Mouse (Mus musculus) cerebellum, adult 2 months (tissue): ENCODE data around the gene Ap5s1. TPM values are rescaled to one million over a fixed set of nuclear protein-coding genes. Genes with fewer than 3 reads are reported as not detected.

Experiments used
- DNase-seq, 2 experiments: peaks; one replicate each; pipeline ENCODE4 v3.0.0; 2021
- H3K27ac ChIP-seq: fragments of 200-500 bp; 2 replicates; pipeline ENCODE4 v1.5.1; 2012; ENCODE audit warnings: low read length, control low read depth, inconsistent platforms; ENCODE audit not compliant: insufficient read depth
- H3K27me3 ChIP-seq: fragments of 200-500 bp; 2 replicates; pipeline ENCODE4 v1.6.1; 2012; ENCODE audit warnings: inconsistent platforms, mild to moderate bottlenecking, low read length, moderate library complexity; ENCODE audit not compliant: control insufficient read depth, insufficient read depth
- H3K4me1 ChIP-seq: fragments of 200-500 bp; 2 replicates; pipeline ENCODE4 v1.6.1; 2011; ENCODE audit warnings: low read length; ENCODE audit not compliant: control insufficient read depth, insufficient read depth
- H3K4me3 ChIP-seq: fragments of 200-500 bp; replicated peaks from 2 replicates; pipeline ENCODE3; 2011; ENCODE audit warnings: mild to moderate bottlenecking, low read depth, low read length, control low read depth; ENCODE audit not compliant: insufficient read depth
- CTCF ChIP-seq: fragments of 200-500 bp; IDR thresholded peaks from 2 replicates; pipeline ENCODE4 v1.5.1; 2011; ENCODE audit warnings: low read depth, mild to moderate bottlenecking, control low read depth, low read length, moderate library complexity, borderline replicate concordance; ENCODE audit not compliant: insufficient read depth
- POLR2A ChIP-seq: fragments of 200-500 bp; IDR thresholded peaks from 2 replicates; pipeline ENCODE4 v1.6.1; 2011; ENCODE audit warnings: low read length, control low read depth, borderline replicate concordance; ENCODE audit not compliant: insufficient read depth
- WGBS: fragments of 180-500 bp; shearing (Covaris S2); methylation state at CpG from one replicate; pipeline ENCODE4 v1.1.7; 2018; 5-methylcytosine and 5-hydroxymethylcytosine counted together
- polyA plus RNA-seq: library from polyadenylated mRNA; depleted of rRNA; stranded (reverse); fragments of >200 nt; gene quantifications from 2 replicates; pipeline ENCODE4 v1.2.3, GENCODE M21; 2012

Ap5s1 gene
- polyA plus RNA-seq, 1 experiment, result 43.7 TPM

- H3K4me3 ChIP-seq, result no peak overlapping the region
- H3K4me1 ChIP-seq, result peaks cover 7% of the 10 kb centered on the region; the same call in 1 of the 2 replicates
- no peaks in the 10 kb centered on the region for H3K27me3 ChIP-seq
- DNase-seq, result peak; percentile 32 to 40
- H3K27ac ChIP-seq, result no peak overlapping the region
- 27% methylated on average over 7 of the region's 7 CpGs for WGBS
- TF ChIP-seq CTCF, result no peak
- TF ChIP-seq POLR2A, result no peak
Measured at GRCm38 (mm10) chr2:131204410-131204981, 2.4 kb upstream of the Ap5s1 start.

GRCm38 (mm10) chr2:131205521-131206182 is 1.2 kb upstream of the Ap5s1 start:
- DNase-seq, result no peak
- 94% methylated on average over 8 of the region's 8 CpGs for WGBS
- no peak for TF ChIP-seq POLR2A
- no peak for TF ChIP-seq CTCF

GRCm38 (mm10) chr2:131208356-131208755 is 1.5 kb downstream of the Ap5s1 start:
- no peak for DNase-seq
- Histone ChIP-seq H3K27ac (no peak overlapping the region), H3K27me3 (no peaks in the 10 kb centered on the region), H3K4me1 (peaks cover 4% of the 10 kb centered on the region), H3K4me3 (no peak overlapping the region)
- TF ChIP-seq POLR2A (no peak), CTCF (no peak)
- WGBS, result 98% methylated on average over 2 of the region's 2 CpGs

More at GRCm38 (mm10) chr2:131205521-131206182, 1.2 kb upstream of the Ap5s1 start:
- no peak overlapping the region for H3K27ac ChIP-seq
- no peak overlapping the region for H3K4me3 ChIP-seq
- no peaks in the 10 kb centered on the region for H3K27me3 ChIP-seq
- peaks cover 7% of the 10 kb centered on the region; the same call in 1 of the 2 replicates for H3K4me1 ChIP-seq

- WGBS, result 35% methylated on average over 4 of the region's 4 CpGs
- no peak for DNase-seq
- peak overlapping the region; percentile 95 for H3K27ac ChIP-seq
- no peak overlapping the region for H3K4me3 ChIP-seq
- peaks cover 7% of the 10 kb centered on the region for H3K4me1 ChIP-seq
- no peaks in the 10 kb centered on the region for H3K27me3 ChIP-seq
- no peak for TF ChIP-seq CTCF
Measured at GRCm38 (mm10) chr2:131209125-131209795, 2.4 kb downstream of the Ap5s1 start.

- H3K4me3 ChIP-seq, result peak overlapping the region; percentile 82
- TF ChIP-seq POLR2A (peak; percentile 96), CTCF (peak; percentile 88)
Measured at GRCm38 (mm10) chr2:131209969-131210792, 3.3 kb downstream of the Ap5s1 start.

GRCm38 (mm10) chr2:131211026-131211615 is 4.2 kb downstream of the Ap5s1 start:
- peak; percentile 47 to 59 for DNase-seq
- no peak for TF ChIP-seq POLR2A
- no peak for TF ChIP-seq CTCF
- WGBS, result 11% methylated on average over 9 of the region's 9 CpGs

More at GRCm38 (mm10) chr2:131209969-131210792, 3.3 kb downstream of the Ap5s1 start:
- Histone ChIP-seq H3K4me1 (peaks cover 7% of the 10 kb centered on the region), H3K27me3 (no peaks in the 10 kb centered on the region), H3K27ac (peak overlapping the region; percentile 95)
- DNase-seq, result peak; percentile 95 to 98
- under 1% methylated on average over 50 of the region's 50 CpGs for WGBS

GRCm38 (mm10) chr2:131213773-131214172 is 6.9 kb downstream of the Ap5s1 start:
- 49% methylated on average over 7 of the region's 7 CpGs for WGBS
- TF ChIP-seq POLR2A (no peak), CTCF (no peak)
- no peak overlapping the region for H3K4me3 ChIP-seq
- H3K27me3 ChIP-seq, result no peaks in the 10 kb centered on the region
- no peak for DNase-seq
- H3K4me1 ChIP-seq, result peaks cover 7% of the 10 kb centered on the region
- H3K27ac ChIP-seq, result no peak overlapping the region; the same call in 1 of the 2 replicates

More at GRCm38 (mm10) chr2:131211026-131211615, 4.2 kb downstream of the Ap5s1 start:
- Histone ChIP-seq H3K27ac (peak overlapping the region; percentile 80; the same call in 1 of the 2 replicates), H3K4me3 (peak overlapping the region; percentile 82), H3K27me3 (no peaks in the 10 kb centered on the region), H3K4me1 (peaks cover 7% of the 10 kb centered on the region)
